Mouse (Mus musculus) neural tube, embryonic 14.5 days (tissue): Measurements from ENCODE around the gene Pcnx. TPM values are rescaled to one million over a fixed set of nuclear protein-coding genes. Genes with fewer than 3 reads are reported as not detected.

Source experiments
- ATAC-seq: fragments of 200-750 bp; cut with Nextera tagmentation; 2 replicates; pipeline ENCODE4 v1.8.0; 2017; ENCODE audit warnings: low read depth, mild to moderate bottlenecking, moderate TSS enrichment, moderate library complexity
- H3K27ac ChIP-seq: fragments of 300-500 bp; sonication (generic); 2 replicates; pipeline ENCODE4 v1.5.1; 2014; ENCODE audit warnings: low read depth, mild to moderate bottlenecking, control low read depth, low read length, moderate library complexity, mixed read lengths
- H3K27me3 ChIP-seq: fragments of 300-500 bp; sonication (generic); 2 replicates; pipeline ENCODE4 v1.6.1; 2014; ENCODE audit warnings: low read length; ENCODE audit not compliant: control insufficient read depth, insufficient read depth
- H3K36me3 ChIP-seq: fragments of 300-500 bp; sonication (generic); 2 replicates; pipeline ENCODE4 v1.6.1; 2014; ENCODE audit warnings: low read length, mixed read lengths; ENCODE audit not compliant: control insufficient read depth, insufficient read depth
- H3K4me1 ChIP-seq: fragments of 300-500 bp; sonication (generic); 2 replicates; pipeline ENCODE4 v1.6.1; 2014; ENCODE audit warnings: low read length; ENCODE audit not compliant: control insufficient read depth, insufficient read depth
- H3K4me2 ChIP-seq: fragments of 300-500 bp; sonication (generic); 2 replicates; pipeline ENCODE4 v1.6.1; 2014; ENCODE audit warnings: mild to moderate bottlenecking, low read depth, low read length, control low read depth
- H3K4me3 ChIP-seq: fragments of 300-500 bp; sonication (generic); 2 replicates; pipeline ENCODE4 v1.5.1; 2014; ENCODE audit warnings: low read depth, low read length, control low read depth, mixed read lengths
- H3K9ac ChIP-seq: fragments of 300-500 bp; sonication (generic); replicated peaks from 2 replicates; pipeline ENCODE4 v1.6.1; 2014; ENCODE audit warnings: low read depth, mild to moderate bottlenecking, control low read depth, low read length, mixed read lengths
- H3K9me3 ChIP-seq: fragments of 300-500 bp; sonication (generic); 2 replicates; pipeline ENCODE4 v1.6.1; 2016; ENCODE audit warnings: low read length; ENCODE audit not compliant: control insufficient read depth
- WGBS: fragments of 180-500 bp; shearing (Covaris S2); extraction: QIAGEN DNeasy Blood & Tissue Kit; methylation state at CpG from one replicate; pipeline ENCODE4 v1.1.7; 2014; 5-methylcytosine and 5-hydroxymethylcytosine counted together
- polyA plus RNA-seq: library from polyadenylated mRNA; unstranded; fragments of >200 nt; fragmentation: Nextera tagmentation; extraction: Ambion mirVana; gene quantifications from 2 replicates; pipeline ENCODE4 v1.2.1, GENCODE M21; 2014

Pcnx gene
- polyA plus RNA-seq, 1 experiment from 2014 or later = 23.5 TPM

GRCm38 (mm10) chr12:81941191-81941590 lies 81.4 kb downstream of the Pcnx start:
- Histone ChIP-seq H3K4me1 (no peaks in the 10 kb centered on the region), H3K27me3 (no peaks in the 10 kb centered on the region), H3K27ac (no peak overlapping the region), H3K4me2 (no peak overlapping the region), H3K9ac (no peak overlapping the region), H3K36me3 (no peaks in the 10 kb centered on the region), H3K4me3 (no peak overlapping the region), H3K9me3 (no peaks in the 10 kb centered on the region)
- ATAC-seq = no peak
- WGBS = 84% methylated on average over 9 of the region's 9 CpGs

- no peak overlapping the region for H3K9ac ChIP-seq
- H3K36me3 ChIP-seq = no peaks in the 10 kb centered on the region
- no peak overlapping the region for H3K4me3 ChIP-seq
- no peaks in the 10 kb centered on the region for H3K9me3 ChIP-seq
- no peak overlapping the region for H3K27ac ChIP-seq
- no peaks in the 10 kb centered on the region for H3K4me1 ChIP-seq
- H3K27me3 ChIP-seq = no peaks in the 10 kb centered on the region
- no peak for ATAC-seq
- H3K4me2 ChIP-seq = no peak overlapping the region
- 79% methylated on average over 12 of the region's 12 CpGs for WGBS
These were observed 83.7 kb downstream of the Pcnx start for GRCm38 (mm10) chr12:81943331-81944062.

- ATAC-seq = no peak
- Histone ChIP-seq H3K4me1 (no peaks in the 10 kb centered on the region), H3K27ac (no peak overlapping the region), H3K27me3 (no peaks in the 10 kb centered on the region), H3K36me3 (peaks cover 5% of the 10 kb centered on the region), H3K4me2 (no peak overlapping the region), H3K4me3 (no peak overlapping the region), H3K9me3 (no peaks in the 10 kb centered on the region), H3K9ac (no peak overlapping the region)
- 95% methylated on average over 6 of the region's 6 CpGs for WGBS
These were observed 89.2 kb downstream of the Pcnx start for GRCm38 (mm10) chr12:81949026-81949425.

GRCm38 (mm10) chr12:81950016-81950415 lies 90.2 kb downstream of the Pcnx start:
- WGBS = 96% methylated on average over 2 of the region's 2 CpGs

GRCm38 (mm10) chr12:81958351-81958750 lies 98.5 kb downstream of the Pcnx start:
- Histone ChIP-seq H3K4me1 (no peaks in the 10 kb centered on the region), H3K9ac (no peak overlapping the region), H3K4me2 (no peak overlapping the region), H3K9me3 (no peaks in the 10 kb centered on the region), H3K27ac (no peak overlapping the region), H3K4me3 (no peak overlapping the region), H3K36me3 (no peaks in the 10 kb centered on the region), H3K27me3 (no peaks in the 10 kb centered on the region)
- 96% methylated on average over 4 of the region's 4 CpGs for WGBS
- ATAC-seq = no peak

More at GRCm38 (mm10) chr12:81950016-81950415, 90.2 kb downstream of the Pcnx start:
- Histone ChIP-seq H3K4me1 (no peaks in the 10 kb centered on the region), H3K9me3 (no peaks in the 10 kb centered on the region), H3K36me3 (peaks cover 5% of the 10 kb centered on the region), H3K9ac (no peak overlapping the region), H3K27me3 (no peaks in the 10 kb centered on the region), H3K4me3 (no peak overlapping the region), H3K27ac (no peak overlapping the region), H3K4me2 (no peak overlapping the region)
- no peak for ATAC-seq

GRCm38 (mm10) chr12:81965416-81965815 lies 105.6 kb downstream of the Pcnx start:
- ATAC-seq = no peak
- Histone ChIP-seq H3K4me1 (no peaks in the 10 kb centered on the region), H3K9ac (no peak overlapping the region), H3K27ac (no peak overlapping the region), H3K9me3 (no peaks in the 10 kb centered on the region), H3K27me3 (no peaks in the 10 kb centered on the region), H3K36me3 (peaks cover 19% of the 10 kb centered on the region), H3K4me3 (no peak overlapping the region), H3K4me2 (no peak overlapping the region)
- WGBS = 92% methylated on average over 2 of the region's 2 CpGs

GRCm38 (mm10) chr12:81971042-81971883 lies 111.4 kb downstream of the Pcnx start:
- H3K4me1 ChIP-seq = no peaks in the 10 kb centered on the region
- H3K27me3 ChIP-seq = no peaks in the 10 kb centered on the region
- no peaks in the 10 kb centered on the region for H3K9me3 ChIP-seq
- no peak overlapping the region for H3K27ac ChIP-seq
- no peak overlapping the region for H3K4me3 ChIP-seq
- no peak for ATAC-seq
- H3K9ac ChIP-seq = no peak overlapping the region
- peaks cover 23% of the 10 kb centered on the region for H3K36me3 ChIP-seq
- H3K4me2 ChIP-seq = no peak overlapping the region
- WGBS = 94% methylated on average over 19 of the region's 19 CpGs

- WGBS = 66% methylated on average over 8 of the region's 8 CpGs
- ATAC-seq = no peak
- Histone ChIP-seq H3K27ac (no peak overlapping the region), H3K4me3 (no peak overlapping the region), H3K9me3 (no peaks in the 10 kb centered on the region), H3K9ac (no peak overlapping the region), H3K27me3 (no peaks in the 10 kb centered on the region), H3K4me1 (no peaks in the 10 kb centered on the region), H3K36me3 (peaks cover 23% of the 10 kb centered on the region), H3K4me2 (no peak overlapping the region)
These were observed 112.1 kb downstream of the Pcnx start for GRCm38 (mm10) chr12:81971884-81972362.

GRCm38 (mm10) chr12:81974806-81975205 lies 115.0 kb downstream of the Pcnx start:
- 63% methylated on average over 2 of the region's 2 CpGs for WGBS
- ATAC-seq = no peak
- H3K27ac ChIP-seq = no peak overlapping the region
- no peaks in the 10 kb centered on the region for H3K9me3 ChIP-seq
- no peak overlapping the region for H3K4me2 ChIP-seq
- H3K36me3 ChIP-seq = peaks cover 16% of the 10 kb centered on the region
- H3K4me3 ChIP-seq = no peak overlapping the region
- H3K9ac ChIP-seq = no peak overlapping the region
- no peaks in the 10 kb centered on the region for H3K27me3 ChIP-seq
- H3K4me1 ChIP-seq = no peaks in the 10 kb centered on the region
